Mouse (Mus musculus): ENCODE measurements around the gene Rnf215.

DNA sequence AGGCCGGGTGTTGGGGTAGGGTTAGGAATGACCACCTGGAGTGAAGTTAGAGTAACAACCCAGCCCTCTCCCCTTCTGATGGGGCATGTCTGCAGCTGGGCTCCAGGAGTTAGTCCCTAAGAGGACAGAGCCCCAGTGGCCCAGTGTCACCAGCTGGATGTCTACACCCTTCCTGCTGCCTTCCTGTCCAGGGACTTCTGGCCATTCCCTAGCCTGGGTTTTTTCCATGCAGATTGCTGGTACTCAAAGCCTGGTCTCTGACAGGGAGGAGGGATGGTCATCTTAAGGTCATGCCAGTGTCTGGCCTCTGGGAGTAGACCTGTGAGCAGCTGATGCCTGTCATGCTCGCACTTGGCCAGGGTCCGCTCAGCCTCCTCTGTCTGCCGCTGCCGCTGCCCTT lies 13.1 kb downstream of the Rnf215 start:
- TF ChIP-seq CTCF (IDR thresholded peaks at IDR 0.05; ENCODE audit: control insufficient read depth, insufficient read depth, insufficient read length) (no peak), MAX (IDR thresholded peaks at IDR 0.05) (no peak), USF1 (IDR thresholded peaks at IDR 0.05; ENCODE audit: low read depth) (no peak), MYOD1 (IDR thresholded peaks at IDR 0.05; ENCODE audit: control insufficient read depth, insufficient read length, low read depth) (no peak), MYOG (IDR thresholded peaks at IDR 0.05; ENCODE audit: control insufficient read depth, extremely low read depth, insufficient read length) (no peak)

All from C2C12 (cell line).